Mouse (Mus musculus): ENCODE measurements around the gene Plekha6.

DNA sequence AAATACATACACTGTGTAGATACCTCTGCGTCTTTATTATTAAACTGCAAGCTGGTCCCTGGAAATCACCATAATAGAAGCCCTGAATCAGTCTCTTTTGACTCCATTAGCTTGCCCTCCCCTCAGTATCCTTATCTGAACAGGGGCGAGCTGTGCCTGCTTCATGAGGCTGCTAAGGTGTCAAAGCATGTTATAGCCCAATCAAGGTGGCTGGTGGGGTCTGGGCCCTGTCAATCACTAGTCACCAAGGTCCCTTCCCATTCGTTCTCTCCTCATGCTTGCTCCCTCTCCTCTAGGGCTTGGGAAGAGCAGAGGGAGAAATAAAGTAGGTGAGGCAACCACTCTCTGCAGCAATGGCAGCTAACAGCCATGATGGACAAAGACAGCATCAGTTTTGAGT, 183.2 kb downstream of the Plekha6 start:
- TF ChIP-seq POLR2A (IDR thresholded peaks at IDR 0.05; ENCODE audit: control insufficient read depth, low read depth, low read length), result no peak
- no peak for TF ChIP-seq CTCF (IDR thresholded peaks at IDR 0.05; ENCODE audit: control insufficient read depth, insufficient read depth, insufficient replicate concordance, low read depth, low read length)

Measured in testis, adult 2 months (tissue).